Mouse (Mus musculus): Measurements from ENCODE around the gene Wtip. TPM values are rescaled to one million over a fixed set of nuclear protein-coding genes. Genes with fewer than 3 reads are reported as not detected.
"Not testable (repeated sequence)": the region's sequence is repeated elsewhere in the genome, so short reads cannot be mapped to it uniquely, and the experiment has no call there.

Wtip gene
- polyA plus RNA-seq, 1 experiment from 2014 or later = 7.1 TPM

DNA sequence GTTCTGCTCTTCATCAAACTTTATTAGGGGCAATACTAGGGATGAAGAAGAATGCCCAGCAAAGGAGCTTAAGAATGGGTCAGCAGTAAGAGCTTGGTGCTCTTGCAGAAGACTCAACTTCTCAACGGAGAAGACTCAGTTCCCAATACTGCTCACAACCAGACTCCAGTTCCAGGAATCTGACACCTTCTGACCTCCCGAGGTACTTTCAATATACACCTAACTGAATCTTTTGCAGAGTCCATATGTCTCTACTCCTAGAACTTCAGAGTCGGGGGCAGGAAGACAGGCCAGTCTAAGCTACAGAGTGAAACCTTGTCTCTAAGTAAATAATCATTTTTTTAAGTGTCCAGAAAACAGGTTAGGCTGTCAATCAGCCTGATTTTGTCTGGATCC lies 1.1 kb downstream of the Wtip start:
- Histone ChIP-seq H3K9me3 (ENCODE audit: control insufficient read depth, low read length) (no peaks in the 10 kb centered on the region), H3K27me3 (ENCODE audit: control insufficient read depth, insufficient read depth, low read length) (no peaks in the 10 kb centered on the region), H3K9ac (ENCODE audit: low read length) (peak overlapping the region; percentile 88), H3K27ac (replicated peaks; ENCODE audit: low read depth, low read length) (no peak overlapping the region), H3K4me1 (ENCODE audit: control insufficient read depth, insufficient read depth, low read length) (peaks cover 8% of the 10 kb centered on the region; the same call in 1 of the 2 replicates), H3K36me3 (ENCODE audit: control insufficient read depth, insufficient read depth, low read length) (no peaks in the 10 kb centered on the region; the same call in 1 of the 2 replicates), H3K4me3 (ENCODE audit: low read depth, low read length) (peak overlapping the region; percentile 65), H3K4me2 (ENCODE audit: low read depth, severe bottlenecking) (peak overlapping the region; percentile 54)
- 6% methylated on average over 3 of the region's 3 CpGs for WGBS
- DNase-seq (ENCODE audit: low spot score) = peak; percentile 38
- ATAC-seq (ENCODE audit: insufficient number of reproducible peaks, low FRiP score, low TSS enrichment, low read depth) = no peak

- Histone ChIP-seq H3K27ac (replicated peaks; ENCODE audit: low read depth, low read length) (no peak overlapping the region), H3K4me3 (ENCODE audit: low read depth, low read length) (no peak overlapping the region), H3K27me3 (ENCODE audit: control insufficient read depth, insufficient read depth, low read length) (no peaks in the 10 kb centered on the region), H3K36me3 (ENCODE audit: control insufficient read depth, insufficient read depth, low read length) (peaks cover 2% of the 10 kb centered on the region; the same call in 1 of the 2 replicates), H3K9me3 (ENCODE audit: control insufficient read depth, low read length) (0 out of 2 replicates have a peak, but pooled peaks cover 3% of the 10 kb centered on the region), H3K4me1 (ENCODE audit: control insufficient read depth, insufficient read depth, low read length) (peaks cover 8% of the 10 kb centered on the region; the same call in 1 of the 2 replicates), H3K4me2 (ENCODE audit: low read depth, severe bottlenecking) (no peak overlapping the region), H3K9ac (ENCODE audit: low read length) (no peak overlapping the region)
- 73% methylated on average over 3 of the region's 3 CpGs for WGBS
- DNase-seq (ENCODE audit: low spot score) (no peak), ATAC-seq (ENCODE audit: insufficient number of reproducible peaks, low FRiP score, low TSS enrichment, low read depth) (no peak)
These were observed 1.9 kb downstream of the Wtip start for GRCm38 (mm10) chr7:34131118-34131517.

DNA sequence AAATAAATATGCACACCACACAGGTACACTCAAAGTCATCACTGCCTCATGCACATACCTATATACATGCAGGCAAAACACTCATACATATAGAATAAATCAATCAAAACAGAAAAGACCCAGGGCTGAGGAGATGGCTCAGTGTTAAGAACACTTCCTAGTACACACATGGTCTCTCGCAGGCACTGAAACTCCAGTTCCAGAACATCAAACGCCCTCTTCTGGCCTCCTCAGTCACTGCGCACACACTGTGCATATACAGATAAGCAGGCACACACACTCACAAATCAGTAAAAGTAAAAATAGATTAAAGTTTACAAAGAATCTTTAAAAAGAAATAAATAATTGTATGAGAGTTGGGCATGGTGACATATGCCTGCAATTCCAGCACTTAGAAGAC lies 6.8 kb downstream of the Wtip start:
- no peak overlapping the region for H3K4me2 ChIP-seq (ENCODE audit: low read depth, severe bottlenecking)

GRCm38 (mm10) chr7:34125346-34125745 lies 7.7 kb downstream of the Wtip start:
- no peak; the same call in 1 of the 2 replicates for ATAC-seq (ENCODE audit: insufficient number of reproducible peaks, low FRiP score, low TSS enrichment, low read depth)
- DNase-seq (ENCODE audit: low spot score) = no peak
- 91% methylated on average over 9 of the region's 9 CpGs for WGBS
- no peaks in the 10 kb centered on the region for H3K4me1 ChIP-seq (ENCODE audit: control insufficient read depth, insufficient read depth, low read length)
- 0 out of 2 replicates have a peak, but pooled peaks cover 3% of the 10 kb centered on the region for H3K9me3 ChIP-seq (ENCODE audit: control insufficient read depth, low read length)
- H3K4me2 ChIP-seq (ENCODE audit: low read depth, severe bottlenecking) = no peak overlapping the region
- no peak overlapping the region for H3K27ac ChIP-seq (replicated peaks; ENCODE audit: low read depth, low read length)
- peaks cover 5% of the 10 kb centered on the region for H3K36me3 ChIP-seq (ENCODE audit: control insufficient read depth, insufficient read depth, low read length)
- no peak overlapping the region for H3K9ac ChIP-seq (ENCODE audit: low read length)
- no peak overlapping the region for H3K4me3 ChIP-seq (ENCODE audit: low read depth, low read length)
- H3K27me3 ChIP-seq (ENCODE audit: control insufficient read depth, insufficient read depth, low read length) = no peaks in the 10 kb centered on the region

More for the DNA sequence above, 6.8 kb downstream of the Wtip start:
- Histone ChIP-seq H3K36me3 (ENCODE audit: control insufficient read depth, insufficient read depth, low read length) (peaks cover 5% of the 10 kb centered on the region), H3K9ac (ENCODE audit: low read length) (no peak overlapping the region), H3K9me3 (ENCODE audit: control insufficient read depth, low read length) (0 out of 2 replicates have a peak, but pooled peaks cover 3% of the 10 kb centered on the region), H3K27ac (replicated peaks; ENCODE audit: low read depth, low read length) (no peak overlapping the region), H3K4me1 (ENCODE audit: control insufficient read depth, insufficient read depth, low read length) (no peaks in the 10 kb centered on the region), H3K4me3 (ENCODE audit: low read depth, low read length) (no peak overlapping the region), H3K27me3 (ENCODE audit: control insufficient read depth, insufficient read depth, low read length) (no peaks in the 10 kb centered on the region)
- no peak for DNase-seq (ENCODE audit: low spot score)
- ATAC-seq (ENCODE audit: insufficient number of reproducible peaks, low FRiP score, low TSS enrichment, low read depth) = no peak
- WGBS = 78% methylated on average over 3 of the region's 3 CpGs

- Histone ChIP-seq H3K27me3 (ENCODE audit: control insufficient read depth, insufficient read depth, low read length) (no peaks in the 10 kb centered on the region), H3K4me3 (ENCODE audit: low read depth, low read length) (no peak overlapping the region), H3K9ac (ENCODE audit: low read length) (no peak overlapping the region), H3K4me1 (ENCODE audit: control insufficient read depth, insufficient read depth, low read length) (no peaks in the 10 kb centered on the region), H3K36me3 (ENCODE audit: control insufficient read depth, insufficient read depth, low read length) (peaks cover 9% of the 10 kb centered on the region), H3K4me2 (ENCODE audit: low read depth, severe bottlenecking) (no peak overlapping the region), H3K9me3 (ENCODE audit: control insufficient read depth, low read length) (0 out of 2 replicates have a peak, but pooled peaks cover 3% of the 10 kb centered on the region), H3K27ac (replicated peaks; ENCODE audit: low read depth, low read length) (no peak overlapping the region)
- no peak for DNase-seq (ENCODE audit: low spot score)
- no peak for ATAC-seq (ENCODE audit: insufficient number of reproducible peaks, low FRiP score, low TSS enrichment, low read depth)
- WGBS = 90% methylated on average over 6 of the region's 6 CpGs
These were observed 9.9 kb downstream of the Wtip start for GRCm38 (mm10) chr7:34122987-34123720.

GRCm38 (mm10) chr7:34120636-34121035 lies 12.4 kb downstream of the Wtip start:
- 59% methylated on average over 1 of the region's 1 CpGs for WGBS
- not testable (repeated sequence) for H3K27ac ChIP-seq (replicated peaks; ENCODE audit: low read depth, low read length); H3K27me3 ChIP-seq (ENCODE audit: control insufficient read depth, insufficient read depth, low read length); H3K36me3 ChIP-seq (ENCODE audit: control insufficient read depth, insufficient read depth, low read length); H3K4me3 ChIP-seq (ENCODE audit: low read depth, low read length); H3K4me2 ChIP-seq (ENCODE audit: low read depth, severe bottlenecking); H3K9me3 ChIP-seq (ENCODE audit: control insufficient read depth, low read length); H3K4me1 ChIP-seq (ENCODE audit: control insufficient read depth, insufficient read depth, low read length); H3K9ac ChIP-seq (ENCODE audit: low read length); DNase-seq (ENCODE audit: low spot score); ATAC-seq (ENCODE audit: insufficient number of reproducible peaks, low FRiP score, low TSS enrichment, low read depth)

DNA sequence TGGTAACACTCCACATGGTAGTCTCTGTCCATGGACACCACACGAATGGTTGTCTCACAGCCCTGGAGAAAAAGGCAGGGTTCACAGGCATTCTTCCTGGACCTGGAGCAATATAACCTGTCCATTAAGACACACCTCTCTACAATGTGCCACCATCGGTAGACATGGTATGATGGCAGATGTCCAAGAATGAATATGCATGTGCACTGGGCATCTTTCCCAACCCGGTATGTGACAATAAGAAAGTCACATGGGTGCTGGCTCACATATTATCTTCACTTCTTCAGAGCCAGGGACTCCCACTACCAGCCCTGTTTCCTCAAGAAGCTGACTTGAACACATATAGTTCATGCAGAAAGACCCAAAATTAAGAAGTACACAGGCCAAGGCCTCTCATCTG lies 16.5 kb downstream of the Wtip start:
- Histone ChIP-seq H3K4me1 (ENCODE audit: control insufficient read depth, insufficient read depth, low read length) (no peaks in the 10 kb centered on the region), H3K36me3 (ENCODE audit: control insufficient read depth, insufficient read depth, low read length) (peaks cover 13% of the 10 kb centered on the region), H3K27ac (replicated peaks; ENCODE audit: low read depth, low read length) (no peak overlapping the region), H3K9ac (ENCODE audit: low read length) (no peak overlapping the region), H3K9me3 (ENCODE audit: control insufficient read depth, low read length) (no peaks in the 10 kb centered on the region), H3K4me3 (ENCODE audit: low read depth, low read length) (no peak overlapping the region), H3K4me2 (ENCODE audit: low read depth, severe bottlenecking) (no peak overlapping the region), H3K27me3 (ENCODE audit: control insufficient read depth, insufficient read depth, low read length) (no peaks in the 10 kb centered on the region)
- WGBS = 93% methylated on average over 3 of the region's 3 CpGs
- DNase-seq (ENCODE audit: low spot score) (no peak), ATAC-seq (ENCODE audit: insufficient number of reproducible peaks, low FRiP score, low TSS enrichment, low read depth) (no peak)

GRCm38 (mm10) chr7:34109190-34109589 lies 23.9 kb downstream of the Wtip start:
- no peak overlapping the region for H3K4me3 ChIP-seq (ENCODE audit: low read depth, low read length)
- no peak overlapping the region for H3K4me2 ChIP-seq (ENCODE audit: low read depth, severe bottlenecking)
- no peak overlapping the region for H3K9ac ChIP-seq (ENCODE audit: low read length)
- no peak for ATAC-seq (ENCODE audit: insufficient number of reproducible peaks, low FRiP score, low TSS enrichment, low read depth)
- no peak overlapping the region for H3K27ac ChIP-seq (replicated peaks; ENCODE audit: low read depth, low read length)
- no peak for DNase-seq (ENCODE audit: low spot score)
- no peaks in the 10 kb centered on the region for H3K9me3 ChIP-seq (ENCODE audit: control insufficient read depth, low read length)
- no peaks in the 10 kb centered on the region for H3K4me1 ChIP-seq (ENCODE audit: control insufficient read depth, insufficient read depth, low read length)
- 88% methylated on average over 5 of the region's 5 CpGs for WGBS
- 0 out of 2 replicates have a peak, but pooled peaks cover 3% of the 10 kb centered on the region for H3K36me3 ChIP-seq (ENCODE audit: control insufficient read depth, insufficient read depth, low read length)
- H3K27me3 ChIP-seq (ENCODE audit: control insufficient read depth, insufficient read depth, low read length) = no peaks in the 10 kb centered on the region

Measured in limb, embryonic 11.5 days (tissue).